Mouse (Mus musculus) heart, postnatal 36 days (tissue): ENCODE results near the gene Prss8. TPM values are rescaled to one million over a fixed set of nuclear protein-coding genes. Genes with fewer than 3 reads are reported as not detected.

ENCODE experiments used
- DNase-seq, 2 experiments: peaks; one replicate each; pipeline ENCODE4 v3.0.0; 2021 to 2022
- intact Hi-C: fragments of 180-260 bp; cut with DNase I; formaldehyde crosslinking; loops from one replicate; pipeline ENCODE4 v1.15.1; 2025
- total RNA-seq, 2 experiments: library from RNA; stranded (reverse); gene quantifications; 2 replicates each; pipeline ENCODE4 v1.2.3; 2021

The Prss8 gene
- total RNA-seq, 2 experiments from 2014 or later: not detected

DNA sequence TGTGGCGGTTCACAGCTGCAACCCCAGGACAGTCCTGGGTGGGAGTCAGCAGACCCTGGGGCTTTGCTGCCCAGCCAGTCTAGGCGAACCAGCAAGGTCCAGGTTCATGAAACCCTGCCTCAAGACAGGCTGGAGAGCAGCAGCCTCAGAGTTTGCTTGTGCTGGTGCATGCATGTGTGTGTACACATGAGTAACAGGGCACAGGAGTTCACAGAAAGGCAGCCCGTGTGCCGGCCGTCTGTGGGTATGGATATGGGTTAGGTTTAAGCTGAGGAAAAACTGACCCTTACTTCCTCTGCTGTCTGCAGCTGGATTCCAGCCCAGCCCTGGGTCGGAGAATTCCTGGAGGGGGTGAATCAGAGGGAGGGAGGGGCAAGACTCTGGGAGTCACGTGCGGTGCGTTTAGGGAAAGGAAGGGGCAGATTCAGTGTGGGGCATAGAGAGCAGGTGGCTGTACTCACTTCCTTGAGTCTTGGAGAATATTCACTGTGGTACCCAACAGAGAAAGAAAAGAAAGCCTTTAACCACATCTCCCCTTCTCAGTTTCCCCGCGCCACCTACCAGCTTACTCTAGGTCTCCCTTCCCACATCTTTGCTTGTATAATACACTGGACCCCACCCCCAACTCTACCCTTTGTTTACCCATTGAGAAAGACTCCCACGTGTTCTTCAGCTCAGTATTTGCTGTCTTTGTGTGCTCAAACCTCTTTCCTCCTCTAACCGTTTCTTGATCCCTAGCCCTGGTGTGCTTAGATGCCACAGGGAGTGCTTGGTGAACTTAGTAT is 1.6 kb upstream of the Prss8 start:
- DNase-seq: no peak
- intact Hi-C loops: loop anchor here (2.0 kb wide), 1 partner anchor 89 kb away; no protein-coding TSS in a partner anchor

GRCm38 (mm10) chr7:127930636-127931035 is 732 bp upstream of the Prss8 start:
- intact Hi-C loops: no loop called here
- no peak for DNase-seq

- no peak for DNase-seq
- intact Hi-C loops: no loop called here
Observed at GRCm38 (mm10) chr7:127928596-127928995, 1.3 kb downstream of the Prss8 start.

DNA sequence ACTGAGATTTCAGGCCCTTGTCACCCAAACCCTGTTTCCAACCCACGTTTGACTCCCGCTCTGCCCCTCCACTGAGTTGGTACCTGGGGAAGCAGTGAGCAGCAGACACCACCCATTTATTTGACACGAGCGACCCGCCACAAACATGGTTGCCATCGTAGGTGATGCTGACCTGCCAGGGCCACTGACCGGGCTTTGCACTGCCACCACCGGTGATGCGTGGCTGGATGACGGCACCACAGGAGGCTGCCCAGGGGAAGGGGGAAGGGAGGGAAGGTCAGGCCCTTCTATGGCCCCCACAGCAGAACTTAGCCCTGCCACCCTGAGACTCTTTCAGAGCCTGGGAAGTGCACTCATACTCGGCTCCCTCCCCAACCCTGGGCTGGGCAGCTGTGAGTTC is 2.2 kb downstream of the Prss8 start:
- DNase-seq: no peak
- intact Hi-C loops: no loop called here

GRCm38 (mm10) chr7:127926846-127927245 is 3.1 kb downstream of the Prss8 start:
- no peak for DNase-seq
- intact Hi-C loops: no loop called here

- intact Hi-C loops: no loop called here
- no peak for DNase-seq
Observed at GRCm38 (mm10) chr7:127926066-127926465, 3.8 kb downstream of the Prss8 start.

DNA sequence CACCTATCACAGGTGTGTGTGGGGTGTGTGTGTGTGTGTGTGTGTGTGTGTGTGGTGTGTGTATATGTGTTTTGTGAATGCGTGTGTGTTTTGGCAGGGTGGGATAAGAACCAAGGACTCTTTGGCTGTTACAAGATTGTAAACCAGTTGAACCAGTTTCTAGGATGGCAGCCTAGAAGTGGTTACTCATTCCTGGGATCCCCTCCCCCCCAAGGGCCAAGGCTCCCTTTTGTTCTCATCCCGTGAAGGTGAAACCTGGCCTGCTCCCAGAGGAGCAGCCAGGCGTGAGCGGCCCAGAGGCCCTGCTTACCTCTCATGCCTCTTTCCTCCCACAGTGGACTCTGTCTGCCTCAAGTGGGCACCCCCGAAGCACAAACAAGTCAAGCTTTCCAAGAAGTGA is 4.7 kb downstream of the Prss8 start:
- intact Hi-C loops: no loop called here
- no peak for DNase-seq

DNA sequence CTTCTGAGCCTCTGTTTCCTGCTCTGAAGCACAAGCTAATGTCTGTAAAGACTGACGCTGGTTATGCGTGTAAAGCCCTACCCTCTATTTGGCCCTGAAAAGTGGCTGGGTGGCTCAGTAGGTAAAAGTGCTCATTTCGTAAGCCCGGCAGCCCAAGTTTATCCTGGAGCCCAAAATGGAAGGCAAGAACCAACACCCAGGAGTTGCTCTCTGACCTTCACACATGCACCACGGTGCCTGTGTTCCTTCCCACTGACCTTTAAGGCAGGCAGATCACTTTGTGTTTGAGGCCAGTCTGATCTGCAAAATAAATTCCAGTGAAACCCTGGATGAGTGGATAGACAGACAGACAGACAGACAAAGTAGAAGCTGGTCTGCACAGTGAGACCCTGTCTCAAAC is 6.2 kb downstream of the Prss8 start:
- intact Hi-C loops: no loop called here
- DNase-seq: no peak

DNA sequence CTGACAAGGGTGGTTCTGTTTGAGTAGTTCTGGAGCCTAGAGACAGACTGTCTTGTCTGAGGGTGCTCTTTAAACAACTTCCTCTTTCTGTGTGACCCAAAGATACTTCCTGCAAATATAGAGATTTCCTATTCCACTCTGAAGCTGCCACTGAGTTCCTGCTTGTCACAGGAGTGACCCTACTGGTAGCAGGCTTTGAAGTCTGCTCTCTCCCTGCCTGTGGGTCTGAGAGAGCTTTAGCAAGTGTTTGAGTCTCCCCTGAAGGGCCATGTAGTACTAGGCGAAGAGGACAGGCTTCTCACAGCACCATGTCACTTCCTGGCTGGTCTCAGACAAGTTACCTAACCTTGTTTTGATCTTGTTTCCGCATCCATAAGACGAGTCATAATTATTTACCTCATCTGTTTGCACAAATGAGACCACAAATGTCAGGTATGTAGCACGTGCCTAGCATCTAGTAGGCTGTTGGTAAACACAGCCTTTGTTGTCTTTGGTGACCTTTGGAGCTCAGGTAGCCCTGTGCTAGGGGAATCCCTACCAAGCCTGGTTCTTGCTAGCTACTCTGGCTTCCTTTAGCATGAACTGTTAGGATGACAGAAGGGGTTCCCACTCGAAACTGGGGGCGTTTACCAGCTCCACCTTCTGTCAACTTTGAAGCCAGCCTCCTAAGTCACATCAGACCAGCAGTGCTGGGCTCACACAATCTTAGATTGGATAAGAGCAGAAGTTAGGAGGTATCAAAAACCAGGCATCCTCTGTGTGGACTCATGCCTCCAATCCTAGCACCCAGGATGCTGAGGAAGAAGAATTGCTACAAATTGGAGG is 7.2 kb downstream of the Prss8 start:
- DNase-seq: no peak
- intact Hi-C loops: no loop called here

DNA sequence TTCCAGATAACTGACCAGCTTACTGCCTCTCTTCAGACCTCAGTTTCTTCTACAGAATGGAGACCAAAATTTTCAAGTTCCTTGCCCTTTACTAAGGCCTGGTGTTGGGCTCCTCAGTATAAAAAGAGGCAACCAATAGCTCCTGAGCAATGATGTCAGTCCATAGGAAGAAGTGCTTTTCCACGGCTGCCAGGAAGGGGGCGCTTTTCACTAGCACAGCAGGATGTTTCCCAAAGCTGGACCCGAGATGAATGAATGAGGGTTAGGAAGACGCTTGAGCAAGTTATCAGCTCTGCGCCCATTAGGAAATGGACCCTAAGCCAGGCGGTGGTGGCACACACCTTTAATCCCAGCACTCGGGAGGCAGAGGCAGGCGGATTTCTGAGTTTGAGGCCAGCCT is 8.4 kb downstream of the Prss8 start:
- intact Hi-C loops: no loop called here
- no peak for DNase-seq

- intact Hi-C loops: no loop called here
- no peak for DNase-seq
Observed at GRCm38 (mm10) chr7:127919290-127919689, 10.6 kb downstream of the Prss8 start.

- intact Hi-C loops: no loop called here
- peak in 1 of 2 experiments; percentile 54 for DNase-seq
Observed at GRCm38 (mm10) chr7:127918203-127918602, 11.7 kb downstream of the Prss8 start.

GRCm38 (mm10) chr7:127915293-127915692 is 14.6 kb downstream of the Prss8 start:
- intact Hi-C loops: no loop called here
- DNase-seq: no peak

- DNase-seq: no peak
- intact Hi-C loops: no loop called here
Observed at GRCm38 (mm10) chr7:127912938-127913337, 17.0 kb downstream of the Prss8 start.

- intact Hi-C loops: no loop called here
- peak; percentile 83 to 85 for DNase-seq
Observed at GRCm38 (mm10) chr7:127912190-127912871, 17.6 kb downstream of the Prss8 start, which contains the start of gene Kat8. Gene Kat8, plus strand, starts transcription at chr7:127912516.

GRCm38 (mm10) chr7:127908656-127909055 is 21.2 kb downstream of the Prss8 start:
- DNase-seq: no peak
- intact Hi-C loops: no loop called here

GRCm38 (mm10) chr7:127907939-127908338 is 22.0 kb downstream of the Prss8 start:
- no peak for DNase-seq
- intact Hi-C loops: no loop called here

DNA sequence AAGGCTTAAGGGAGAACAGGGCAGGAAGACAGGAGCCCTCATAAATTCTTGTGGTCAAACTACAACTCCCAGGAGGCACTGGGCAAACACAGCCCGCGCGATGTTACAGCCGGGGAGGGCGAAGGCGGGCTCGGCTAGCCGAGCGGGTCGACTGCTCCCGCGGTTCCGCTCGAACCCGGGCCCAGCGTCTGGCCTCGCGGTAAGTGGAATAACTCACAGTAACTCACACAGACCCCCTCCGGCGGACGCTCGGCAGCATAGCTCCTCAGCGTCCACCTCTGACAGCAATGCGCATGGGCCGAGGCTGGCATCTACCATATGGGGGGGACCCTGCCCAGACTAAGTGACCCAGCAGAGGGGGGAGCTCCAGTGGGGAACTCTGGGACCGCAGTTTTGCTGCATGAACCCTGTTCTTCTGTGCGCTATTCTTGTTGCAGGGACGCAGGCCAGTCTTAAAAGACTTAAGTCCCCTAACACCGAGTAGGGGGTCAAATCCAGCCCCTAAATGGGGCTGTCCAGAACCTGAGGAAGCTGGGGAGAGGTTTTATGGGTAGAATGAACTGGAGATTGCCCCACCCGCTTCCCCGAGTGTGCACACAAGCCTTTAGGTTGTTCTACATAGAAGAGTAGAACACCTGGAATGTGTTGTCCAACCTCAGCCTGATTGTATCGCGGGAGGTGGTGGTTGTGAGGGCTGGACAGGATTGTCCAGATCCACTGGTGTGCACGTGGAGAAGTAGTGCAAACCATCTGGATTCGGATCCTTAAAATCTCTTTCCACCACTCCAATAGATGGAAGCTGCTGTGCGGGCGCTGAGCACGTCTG is 25.7 kb downstream of the Prss8 start, which contains the start of gene Bckdk:
Gene Bckdk, plus strand, starts transcription at position 112 of the 826 bp plus-strand sequence.
- intact Hi-C loops: no loop called here
- peak; percentile 68 to 78 for DNase-seq

- intact Hi-C loops: no loop called here
- no peak for DNase-seq
Observed at GRCm38 (mm10) chr7:127901772-127902171, 28.1 kb downstream of the Prss8 start.

DNA sequence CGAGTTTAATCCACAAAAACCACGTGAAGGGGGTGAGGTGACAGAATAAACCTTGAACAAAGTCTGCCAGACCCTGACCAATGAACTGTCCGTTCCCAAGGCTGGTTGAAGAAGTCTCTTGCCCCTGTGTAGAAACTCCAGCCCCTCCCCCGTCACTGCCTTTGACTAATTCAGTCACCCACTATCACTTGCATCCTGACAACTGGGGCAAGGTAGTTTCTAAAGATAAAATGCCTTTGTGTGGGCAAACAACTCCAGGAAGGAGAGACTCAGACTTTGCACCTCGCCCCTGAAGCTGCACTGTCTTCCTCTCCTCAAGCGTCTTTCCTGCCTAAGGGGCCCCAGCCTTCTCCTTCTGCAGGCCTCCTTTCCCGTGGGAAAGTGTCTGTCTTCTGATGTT is 29.9 kb downstream of the Prss8 start:
- intact Hi-C loops: loop anchor here (5.0 kb wide), 1 partner anchor 98 kb away; the partner anchor contains the start of gene Hsd3b7
- DNase-seq: no peak
